Mouse (Mus musculus): Measurements from ENCODE around the gene Itgav. TPM values are rescaled to one million over a fixed set of nuclear protein-coding genes. Genes with fewer than 3 reads are reported as not detected.

Gene Itgav
- polyA plus RNA-seq, 1 experiment from 2014 or later, result 74.3 TPM

GRCm38 (mm10) chr2:83736836-83737235 is 12.6 kb downstream of the Itgav start:
- Histone ChIP-seq H3K9me3 (ENCODE audit: control insufficient read depth, low read length) (no peaks in the 10 kb centered on the region), H3K9ac (ENCODE audit: low read length) (no peak overlapping the region), H3K27me3 (ENCODE audit: control insufficient read depth, insufficient read depth, low read length) (no peaks in the 10 kb centered on the region), H3K4me3 (ENCODE audit: low read depth, low read length) (no peak overlapping the region), H3K36me3 (ENCODE audit: control insufficient read depth, insufficient read depth, low read length) (peaks cover 4% of the 10 kb centered on the region), H3K27ac (replicated peaks) (no peak overlapping the region), H3K4me1 (replicated peaks; ENCODE audit: control insufficient read depth, insufficient read depth) (no peaks in the 10 kb centered on the region), H3K4me2 (replicated peaks; ENCODE audit: low read depth) (no peak overlapping the region)
- DNase-seq (ENCODE audit: low spot score), result no peak
- 78% methylated on average over 5 of the region's 5 CpGs for WGBS
- no peak for TF ChIP-seq EP300 (optimal IDR thresholded peaks at IDR 0.05)
- ATAC-seq (ENCODE audit: low FRiP score, low TSS enrichment), result no peak

DNA sequence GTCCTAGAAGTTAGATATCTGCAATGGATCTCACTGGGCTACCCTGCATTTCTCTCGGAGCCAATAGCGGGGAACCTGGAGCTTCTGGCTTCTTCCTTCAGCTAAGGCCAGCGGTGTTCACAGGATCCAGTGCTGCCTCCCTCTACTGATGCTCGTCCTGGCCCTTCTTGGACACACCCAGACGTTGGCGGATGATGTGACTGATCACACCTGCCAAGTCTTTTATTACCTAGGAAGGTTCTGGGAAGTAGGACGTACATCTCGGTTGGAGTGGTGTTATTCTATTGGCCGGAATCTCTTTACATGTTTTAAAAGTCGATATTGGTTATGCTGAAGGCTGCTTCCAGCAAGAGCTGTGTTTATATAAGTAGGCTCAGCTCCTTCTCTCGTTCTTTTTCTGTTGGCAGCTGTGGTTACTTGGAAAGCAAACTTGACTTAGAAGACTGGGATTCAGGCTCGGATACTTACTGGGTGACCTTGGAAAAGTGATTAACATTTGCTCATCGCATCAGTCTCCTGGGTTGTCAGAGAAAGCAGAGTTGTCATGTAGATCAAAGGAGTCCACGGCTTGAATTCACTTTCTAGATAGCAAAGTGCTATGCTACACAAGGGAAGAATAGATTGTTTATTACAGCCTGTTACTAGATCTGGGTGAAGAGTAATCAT is 14.5 kb downstream of the Itgav start:
- Histone ChIP-seq H3K9ac (ENCODE audit: low read length) (no peak overlapping the region), H3K27me3 (ENCODE audit: control insufficient read depth, insufficient read depth, low read length) (no peaks in the 10 kb centered on the region), H3K4me3 (ENCODE audit: low read depth, low read length) (no peak overlapping the region), H3K9me3 (ENCODE audit: control insufficient read depth, low read length) (no peaks in the 10 kb centered on the region), H3K27ac (replicated peaks) (0 out of 2 replicates have a peak overlapping the region, but pooled peaks have one; percentile 5), H3K36me3 (ENCODE audit: control insufficient read depth, insufficient read depth, low read length) (peaks cover 4% of the 10 kb centered on the region), H3K4me2 (replicated peaks; ENCODE audit: low read depth) (no peak overlapping the region), H3K4me1 (replicated peaks; ENCODE audit: control insufficient read depth, insufficient read depth) (no peaks in the 10 kb centered on the region)
- WGBS, result 52% methylated on average over 14 of the region's 14 CpGs
- no peak for DNase-seq (ENCODE audit: low spot score)
- no peak for ATAC-seq (ENCODE audit: low FRiP score, low TSS enrichment)
- no peak for TF ChIP-seq EP300 (optimal IDR thresholded peaks at IDR 0.05)
- TF ChIP-seq CTCF (IDR thresholded peaks at IDR 0.05; ENCODE audit: low read depth), result no peak

DNA sequence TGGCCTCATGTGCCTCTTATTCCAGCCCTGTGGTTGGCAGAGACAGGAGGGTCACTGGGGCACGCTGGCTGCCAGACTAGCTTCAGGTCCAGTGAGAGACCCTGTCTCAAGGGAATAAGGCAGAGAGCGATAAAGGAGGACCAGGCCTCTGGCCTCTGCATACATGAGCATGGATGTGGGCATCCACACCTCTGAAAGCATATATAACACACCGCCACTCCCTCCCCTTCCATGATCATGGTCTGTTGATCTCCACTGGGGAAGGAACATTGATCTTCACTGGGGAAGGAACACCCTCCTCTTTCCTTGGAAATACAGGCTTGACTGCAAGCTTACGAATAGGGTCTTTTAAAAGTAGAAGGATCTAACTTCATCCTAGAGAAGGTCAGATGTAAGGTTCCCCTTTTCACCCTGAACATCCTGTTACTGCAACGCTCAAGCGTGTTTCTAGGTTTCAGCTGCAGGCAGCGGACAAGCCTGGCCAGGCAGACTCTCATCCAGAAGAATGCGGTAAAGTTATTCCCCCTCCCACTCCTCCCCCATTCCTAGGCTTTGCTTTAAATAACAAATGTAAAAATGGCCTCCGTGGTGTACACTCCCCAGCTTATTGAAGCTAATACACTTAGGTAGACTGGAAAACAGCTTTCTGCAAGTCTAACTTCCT is 15.4 kb downstream of the Itgav start:
- Histone ChIP-seq H3K9ac (ENCODE audit: low read length) (no peak overlapping the region), H3K4me2 (replicated peaks; ENCODE audit: low read depth) (no peak overlapping the region), H3K36me3 (ENCODE audit: control insufficient read depth, insufficient read depth, low read length) (peaks cover 4% of the 10 kb centered on the region), H3K9me3 (ENCODE audit: control insufficient read depth, low read length) (no peaks in the 10 kb centered on the region), H3K27me3 (ENCODE audit: control insufficient read depth, insufficient read depth, low read length) (no peaks in the 10 kb centered on the region), H3K4me3 (ENCODE audit: low read depth, low read length) (no peak overlapping the region), H3K4me1 (replicated peaks; ENCODE audit: control insufficient read depth, insufficient read depth) (no peaks in the 10 kb centered on the region), H3K27ac (replicated peaks) (peak overlapping the region; percentile 67)
- TF ChIP-seq CTCF (IDR thresholded peaks at IDR 0.05; ENCODE audit: low read depth) (no peak), EP300 (optimal IDR thresholded peaks at IDR 0.05) (no peak)
- 0 out of 2 replicates have a peak, but pooled peaks have one; percentile 33 for ATAC-seq (ENCODE audit: low FRiP score, low TSS enrichment)
- no peak for DNase-seq (ENCODE audit: low spot score)
- WGBS, result 46% methylated on average over 9 of the region's 9 CpGs

- Histone ChIP-seq H3K4me2 (replicated peaks; ENCODE audit: low read depth) (no peak overlapping the region), H3K9me3 (ENCODE audit: control insufficient read depth, low read length) (no peaks in the 10 kb centered on the region), H3K36me3 (ENCODE audit: control insufficient read depth, insufficient read depth, low read length) (peaks cover 4% of the 10 kb centered on the region), H3K4me3 (ENCODE audit: low read depth, low read length) (no peak overlapping the region), H3K27me3 (ENCODE audit: control insufficient read depth, insufficient read depth, low read length) (no peaks in the 10 kb centered on the region), H3K27ac (replicated peaks) (no peak overlapping the region), H3K4me1 (replicated peaks; ENCODE audit: control insufficient read depth, insufficient read depth) (no peaks in the 10 kb centered on the region), H3K9ac (ENCODE audit: low read length) (no peak overlapping the region)
- TF ChIP-seq EP300 (optimal IDR thresholded peaks at IDR 0.05), result no peak
- no peak for TF ChIP-seq CTCF (IDR thresholded peaks at IDR 0.05; ENCODE audit: low read depth)
- ATAC-seq (ENCODE audit: low FRiP score, low TSS enrichment), result 0 out of 2 replicates have a peak, but pooled peaks have one; percentile 38
- DNase-seq (ENCODE audit: low spot score), result no peak
- WGBS, result 22% methylated on average over 5 of the region's 5 CpGs
These were observed 16.4 kb downstream of the Itgav start for GRCm38 (mm10) chr2:83740601-83741031.

- 39% methylated on average over 9 of the region's 9 CpGs for WGBS
- no peak overlapping the region for H3K4me3 ChIP-seq (ENCODE audit: low read depth, low read length)
- H3K9me3 ChIP-seq (ENCODE audit: control insufficient read depth, low read length), result no peaks in the 10 kb centered on the region
- peak; percentile 48 for DNase-seq (ENCODE audit: low spot score)
- H3K9ac ChIP-seq (ENCODE audit: low read length), result no peak overlapping the region
- H3K4me2 ChIP-seq (replicated peaks; ENCODE audit: low read depth), result no peak overlapping the region
- H3K27me3 ChIP-seq (ENCODE audit: control insufficient read depth, insufficient read depth, low read length), result no peaks in the 10 kb centered on the region
- ATAC-seq (ENCODE audit: low FRiP score, low TSS enrichment), result peak; percentile 54; the same call in 1 of the 2 replicates
- H3K27ac ChIP-seq (replicated peaks), result no peak overlapping the region
- no peaks in the 10 kb centered on the region for H3K4me1 ChIP-seq (replicated peaks; ENCODE audit: control insufficient read depth, insufficient read depth)
- TF ChIP-seq CTCF (IDR thresholded peaks at IDR 0.05; ENCODE audit: low read depth) (no peak), EP300 (optimal IDR thresholded peaks at IDR 0.05) (no peak)
- H3K36me3 ChIP-seq (ENCODE audit: control insufficient read depth, insufficient read depth, low read length), result no peaks in the 10 kb centered on the region; the same call in 1 of the 2 replicates
These were observed 18.0 kb downstream of the Itgav start for GRCm38 (mm10) chr2:83742210-83742609.

- Histone ChIP-seq H3K9ac (ENCODE audit: low read length) (no peak overlapping the region), H3K4me3 (ENCODE audit: low read depth, low read length) (no peak overlapping the region), H3K4me2 (replicated peaks; ENCODE audit: low read depth) (no peak overlapping the region), H3K9me3 (ENCODE audit: control insufficient read depth, low read length) (no peaks in the 10 kb centered on the region), H3K4me1 (replicated peaks; ENCODE audit: control insufficient read depth, insufficient read depth) (no peaks in the 10 kb centered on the region), H3K36me3 (ENCODE audit: control insufficient read depth, insufficient read depth, low read length) (no peaks in the 10 kb centered on the region; the same call in 1 of the 2 replicates), H3K27me3 (ENCODE audit: control insufficient read depth, insufficient read depth, low read length) (no peaks in the 10 kb centered on the region), H3K27ac (replicated peaks) (no peak overlapping the region)
- TF ChIP-seq CTCF (IDR thresholded peaks at IDR 0.05; ENCODE audit: low read depth) (no peak), EP300 (optimal IDR thresholded peaks at IDR 0.05) (no peak)
- ATAC-seq (ENCODE audit: low FRiP score, low TSS enrichment) (no peak), DNase-seq (ENCODE audit: low spot score) (no peak)
- 93% methylated on average over 2 of the region's 2 CpGs for WGBS
These were observed 18.6 kb downstream of the Itgav start for GRCm38 (mm10) chr2:83742836-83743235.
